Mouse (Mus musculus): ENCODE results near the gene Myrip.

- no peak for TF ChIP-seq GATA1 (IDR thresholded peaks at IDR 0.05; ENCODE audit: borderline replicate concordance, low read length)
- no peak for TF ChIP-seq FLI1 (IDR thresholded peaks at IDR 0.05; ENCODE audit: low read length)
These were observed 143.3 kb downstream of the Myrip start for GRCm38 (mm10) chr9:120444642-120445041.
